Mouse (Mus musculus): Measurements from ENCODE around the gene Ngb.

Gene Ngb

DNA sequence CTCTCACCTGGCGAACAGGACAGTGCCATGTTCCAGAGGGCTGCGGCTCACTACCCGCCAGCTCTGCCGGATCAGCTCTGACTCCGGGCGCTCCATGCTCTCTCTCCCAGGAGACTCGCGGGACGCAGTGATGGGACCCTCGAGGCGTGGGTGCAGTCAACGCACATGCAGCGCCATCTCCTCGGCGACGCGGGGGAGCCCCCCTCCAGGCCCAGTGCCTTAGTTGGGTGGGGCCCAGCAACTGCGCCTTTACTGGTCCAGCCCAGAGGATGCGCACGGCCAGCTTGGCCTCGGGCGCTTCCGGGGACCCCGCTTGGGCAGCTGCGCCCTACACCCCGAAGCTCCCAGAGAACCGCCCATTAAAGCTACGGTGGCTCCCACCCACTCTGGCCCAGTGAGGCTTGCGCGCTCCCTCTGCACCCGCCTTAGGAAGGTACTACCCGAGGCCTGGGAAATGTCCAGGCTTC, at the start of gene Ngb:
Gene Ngb (minus strand): TSS at position 375 of the 467 bp plus-strand sequence.
- no peak for DNase-seq (ENCODE audit: low read depth in 1 of 2, low spot score in 2 of 2)

GRCm38 (mm10) chr12:87149471-87149870, 47.1 kb upstream of the Ngb start:
- no peak for DNase-seq (ENCODE audit: low read depth in 1 of 2, low spot score in 2 of 2)

- no peak for DNase-seq (ENCODE audit: low read depth in 1 of 2, low spot score in 2 of 2)
Observed at GRCm38 (mm10) chr12:87148136-87148535, 45.8 kb upstream of the Ngb start.

GRCm38 (mm10) chr12:87147395-87148089, 45.2 kb upstream of the Ngb start, which contains the start of gene Pomt2:
Pomt2 (minus strand) TSS chr12:87147968.
- peak; percentile 81 to 85 for DNase-seq (ENCODE audit: low read depth in 1 of 2, low spot score in 2 of 2)

DNA sequence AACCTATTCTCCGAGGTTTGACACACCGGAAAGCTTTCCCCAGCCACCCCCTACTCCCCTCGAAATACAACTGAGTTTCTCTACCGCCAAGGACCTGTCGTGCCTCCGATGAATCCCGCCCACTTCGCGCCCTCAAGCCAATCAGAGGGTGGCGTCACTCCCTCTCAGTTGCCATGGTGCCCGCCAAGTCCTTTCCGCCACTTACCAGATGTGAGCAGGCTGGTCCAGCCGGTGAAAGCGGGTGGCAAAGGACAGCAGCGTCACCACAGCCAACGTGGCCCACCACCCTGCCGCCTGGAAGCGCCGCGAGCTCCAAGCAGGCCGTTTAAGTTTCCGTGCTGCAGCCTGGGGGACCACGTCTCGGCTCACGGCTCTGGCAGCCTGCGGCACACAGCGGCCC, 44.6 kb upstream of the Ngb start, which contains the start of gene Gstz1:
Gene Gstz1 (plus strand): TSS at position 200 of the 400 bp plus-strand sequence.
- peak; percentile 43 to 73 for DNase-seq (ENCODE audit: low read depth in 1 of 2, low spot score in 2 of 2)

GRCm38 (mm10) chr12:87142156-87142555, 39.8 kb upstream of the Ngb start:
- DNase-seq (ENCODE audit: low read depth in 1 of 2, low spot score in 2 of 2), result no peak

GRCm38 (mm10) chr12:87138768-87139167, 36.4 kb upstream of the Ngb start:
- no peak for DNase-seq (ENCODE audit: low read depth in 1 of 2, low spot score in 2 of 2)

DNA sequence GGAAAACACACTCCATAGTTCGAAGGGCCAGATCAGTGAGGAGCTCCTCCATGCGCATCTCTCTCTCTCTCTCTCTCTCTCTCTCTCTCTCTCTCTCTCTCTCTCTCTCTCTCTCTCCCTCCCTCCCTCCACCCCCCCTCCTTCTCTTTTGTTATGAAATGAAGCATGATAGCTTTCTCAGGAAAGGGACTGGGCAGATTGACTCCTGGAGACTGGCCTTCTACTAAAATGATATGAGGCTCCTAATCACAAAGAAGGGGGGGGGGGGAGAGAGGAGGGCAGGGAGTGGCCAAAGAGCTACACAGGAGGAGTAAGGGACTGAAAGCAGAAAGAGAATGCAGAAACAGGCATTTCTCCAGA, 36.0 kb upstream of the Ngb start:
- no peak for DNase-seq (ENCODE audit: low read depth in 1 of 2, low spot score in 2 of 2)

GRCm38 (mm10) chr12:87137439-87138341, 35.4 kb upstream of the Ngb start:
- no peak for DNase-seq (ENCODE audit: low read depth in 1 of 2, low spot score in 2 of 2)

DNA sequence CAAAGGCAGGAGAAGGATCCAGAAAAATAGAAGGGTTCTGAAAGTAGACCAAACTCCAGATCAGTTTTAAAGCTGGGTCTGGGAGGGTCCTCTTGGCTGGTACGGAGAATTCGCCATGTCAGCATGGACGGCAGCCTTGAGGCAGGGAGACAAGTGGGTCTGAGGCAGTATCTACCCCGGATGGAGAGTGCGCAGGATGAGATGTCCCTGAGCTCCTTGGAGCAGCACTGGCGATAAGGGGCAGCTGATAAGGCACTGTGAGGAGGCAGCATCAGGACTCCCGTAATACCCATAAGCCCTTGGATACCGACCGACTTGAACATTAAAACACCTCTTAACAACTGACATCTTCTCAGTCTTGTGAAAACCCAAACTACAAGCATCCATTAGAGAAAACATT, 30.4 kb upstream of the Ngb start:
- DNase-seq (ENCODE audit: low read depth in 1 of 2, low spot score in 2 of 2), result no peak

- no peak for DNase-seq (ENCODE audit: low read depth in 1 of 2, low spot score in 2 of 2)
Observed at GRCm38 (mm10) chr12:87132210-87132609, 29.9 kb upstream of the Ngb start.

DNA sequence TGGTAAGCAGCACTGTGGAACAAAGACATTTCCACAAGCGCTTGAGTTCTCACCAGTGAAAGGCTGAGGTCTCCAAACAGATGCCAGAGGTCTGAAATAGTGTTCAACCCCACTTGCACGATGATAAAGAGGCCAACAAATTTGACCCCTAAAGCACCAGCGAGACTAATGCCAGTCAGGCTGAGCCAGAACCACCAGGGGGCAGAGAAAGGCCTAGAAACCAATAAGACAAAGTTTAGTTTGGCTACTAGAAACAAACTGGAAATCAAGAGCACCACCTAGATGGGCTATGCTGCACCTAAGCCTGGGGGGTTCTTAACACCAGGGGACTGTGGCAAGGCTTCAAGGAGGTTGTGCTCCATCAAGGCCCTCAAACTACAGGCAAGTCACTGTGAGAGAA, 29.3 kb upstream of the Ngb start:
- no peak for DNase-seq (ENCODE audit: low read depth in 1 of 2, low spot score in 2 of 2)

DNA sequence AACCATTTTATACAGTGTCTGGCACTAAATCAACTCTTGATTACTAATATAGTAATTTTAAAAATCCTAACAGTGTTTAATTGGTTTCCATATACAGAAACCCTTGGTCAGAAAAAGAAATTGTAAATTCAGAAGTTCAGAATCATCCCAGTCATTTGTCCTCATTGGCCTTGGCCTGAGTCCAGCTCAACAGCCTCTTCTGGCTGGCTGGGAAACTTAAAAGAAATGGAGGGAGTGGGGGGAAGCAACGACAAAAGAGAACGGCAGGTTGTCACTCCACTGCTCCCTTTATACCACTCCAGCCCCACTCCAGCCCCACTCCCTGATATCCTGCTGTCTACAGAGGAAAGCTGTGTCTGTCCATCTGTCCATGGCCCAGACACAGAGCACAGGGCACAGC, 28.8 kb upstream of the Ngb start:
- DNase-seq (ENCODE audit: low read depth in 1 of 2, low spot score in 2 of 2), result no peak

DNA sequence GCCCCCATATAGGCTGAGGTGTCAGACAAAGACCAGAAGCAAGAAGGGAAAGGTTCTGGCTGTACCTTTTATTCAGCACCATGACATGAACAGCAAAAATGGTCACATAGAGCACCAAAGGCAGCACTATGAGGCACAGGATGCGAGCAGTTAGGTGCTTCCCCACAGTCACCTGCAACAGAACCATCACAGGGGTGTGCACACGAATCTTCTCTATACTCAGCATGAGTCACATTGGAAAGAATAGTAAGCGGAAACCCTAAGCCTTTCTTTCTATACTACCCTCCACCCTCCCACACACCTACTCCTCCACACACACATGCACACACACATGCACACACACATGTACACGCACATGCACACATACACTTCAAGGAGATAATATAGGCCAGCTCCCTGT, 27.9 kb upstream of the Ngb start:
- no peak for DNase-seq (ENCODE audit: low read depth in 1 of 2, low spot score in 2 of 2)

DNA sequence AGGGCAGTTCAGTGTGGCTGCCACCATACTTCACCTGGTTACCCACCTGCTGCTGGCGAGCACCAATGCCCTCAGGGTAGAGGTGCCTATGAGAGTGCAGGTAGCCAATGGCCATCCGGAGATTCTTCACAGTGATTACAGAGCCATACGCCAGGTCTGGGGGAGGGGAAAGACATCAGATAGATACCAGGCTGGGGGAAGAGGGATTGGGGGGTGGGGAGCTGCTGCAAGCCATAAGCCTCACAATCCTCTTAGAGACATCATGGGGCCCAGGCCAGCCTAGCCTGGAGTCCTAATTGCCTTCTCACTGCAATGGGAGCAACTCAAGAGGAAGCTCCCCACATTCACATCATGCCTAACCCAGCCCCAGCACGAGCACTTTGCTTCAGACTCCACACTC, 24.9 kb upstream of the Ngb start:
- DNase-seq (ENCODE audit: low read depth in 1 of 2, low spot score in 2 of 2), result no peak

- no peak for DNase-seq (ENCODE audit: low read depth in 1 of 2, low spot score in 2 of 2)
Observed at GRCm38 (mm10) chr12:87121918-87122589, 19.7 kb upstream of the Ngb start.

DNA sequence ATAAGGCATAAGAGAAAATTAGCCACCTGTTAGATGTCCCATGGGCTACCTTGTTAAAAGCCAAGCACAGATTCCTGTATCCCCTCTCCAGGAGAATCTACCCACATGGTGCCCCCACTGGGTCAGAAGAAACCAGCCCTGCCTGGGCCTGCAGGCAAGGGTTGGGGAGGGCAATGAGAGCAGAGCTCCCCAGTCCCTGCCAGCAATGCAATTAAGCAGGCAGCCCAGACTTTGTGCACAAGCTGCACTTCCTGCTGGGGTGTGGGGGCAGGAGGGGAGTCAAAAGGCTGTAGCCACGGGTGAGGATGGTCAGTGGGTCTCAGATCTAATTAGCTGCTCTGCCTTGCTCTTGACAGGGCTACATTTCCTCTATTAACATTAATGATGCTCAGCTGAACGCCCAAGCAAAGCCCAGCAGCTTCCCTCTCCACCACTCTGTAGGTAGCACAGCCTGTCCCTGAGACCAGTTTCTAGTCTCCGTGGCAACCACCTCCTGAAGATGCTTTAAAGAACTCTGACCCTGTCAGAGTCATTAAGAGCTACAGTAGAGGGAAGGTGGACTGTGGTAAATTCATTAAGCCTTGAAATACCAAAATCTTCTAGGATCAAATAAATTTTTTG, 5.1 kb upstream of the Ngb start:
- no peak for DNase-seq (ENCODE audit: low read depth in 1 of 2, low spot score in 2 of 2)

- no peak for DNase-seq (ENCODE audit: low read depth in 1 of 2, low spot score in 2 of 2)
Observed at GRCm38 (mm10) chr12:87104796-87105195, 2.5 kb upstream of the Ngb start.

DNA sequence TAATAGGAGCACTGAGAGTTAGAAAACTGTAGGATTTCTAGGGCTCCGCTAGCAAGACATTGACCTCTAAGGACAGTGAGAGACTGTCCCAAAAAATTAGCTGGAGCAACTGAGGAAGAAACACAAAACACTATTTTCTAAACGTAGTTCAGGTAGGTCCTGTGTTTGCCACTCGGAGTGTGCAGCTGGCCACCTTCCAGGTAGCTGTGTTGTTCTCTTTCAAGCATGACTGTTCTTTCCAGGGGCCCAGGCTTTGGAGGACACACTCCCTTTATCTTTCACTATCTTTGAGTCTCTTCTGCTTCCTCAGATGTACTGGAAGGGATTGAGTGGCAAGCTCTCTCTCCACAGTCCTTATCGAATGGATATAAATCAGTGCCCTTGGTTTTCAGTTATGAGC, 1.1 kb upstream of the Ngb start:
- no peak for DNase-seq (ENCODE audit: low read depth in 1 of 2, low spot score in 2 of 2)

GRCm38 (mm10) chr12:87100331-87100730, 2.0 kb downstream of the Ngb start:
- DNase-seq (ENCODE audit: low read depth in 1 of 2, low spot score in 2 of 2), result no peak

- no peak for DNase-seq (ENCODE audit: low read depth in 1 of 2, low spot score in 2 of 2)
Observed at GRCm38 (mm10) chr12:87093671-87094070, 8.7 kb downstream of the Ngb start.
